Mouse (Mus musculus) ovary, postnatal 10 days (tissue): Measurements from ENCODE around the gene Pten.
"Not testable (repeated sequence)": the region's sequence is repeated elsewhere in the genome, so short reads cannot be mapped to it uniquely, and the experiment has no call there.

ENCODE experiments used
- DNase-seq: peaks from one replicate; pipeline ENCODE4 v3.0.0; 2022; ENCODE audit warnings: low spot score

The Pten gene

GRCm38 (mm10) chr19:32755104-32755791, 2.0 kb upstream of the Pten start:
- DNase-seq, result no peak

DNA sequence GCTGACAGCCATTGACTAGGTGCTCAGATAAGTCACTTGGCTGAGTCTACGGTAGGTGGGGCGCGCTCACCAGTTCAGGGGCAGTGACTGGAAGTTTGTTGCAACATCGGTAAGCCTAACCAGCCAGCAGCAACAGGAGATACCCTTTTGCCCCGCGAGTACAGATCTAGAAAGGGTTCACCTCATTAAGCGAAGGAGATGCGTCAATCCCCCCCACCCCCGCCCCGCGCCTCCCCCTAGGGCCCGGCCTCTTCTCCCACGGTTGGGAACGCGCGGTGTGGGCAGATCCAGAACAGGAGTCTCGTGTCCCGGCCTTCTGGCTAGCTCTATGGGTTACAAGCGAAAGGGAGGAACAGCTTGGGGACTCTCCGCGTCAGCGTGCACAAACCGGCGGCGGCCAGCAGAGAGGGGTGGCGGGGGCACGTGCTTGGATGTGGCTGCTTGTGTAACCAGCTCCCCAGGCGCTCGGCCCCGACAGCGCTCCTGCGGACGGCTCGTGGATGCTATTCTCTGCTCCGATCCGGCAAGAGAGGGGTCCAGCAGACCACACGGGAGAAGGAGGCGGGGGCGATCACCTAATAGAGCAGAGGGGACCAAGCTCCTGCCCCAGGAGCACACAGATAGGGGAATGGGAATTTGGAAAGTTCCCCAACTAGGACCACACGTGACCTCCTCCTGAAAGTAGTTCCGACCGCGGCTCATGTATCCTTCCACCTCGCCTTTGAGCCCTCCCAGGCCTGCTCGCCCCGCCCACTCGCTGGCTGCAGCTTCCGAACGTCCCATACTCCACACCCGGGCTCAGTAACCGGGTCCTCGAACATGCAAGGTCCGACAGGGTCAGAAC, 1.3 kb upstream of the Pten start:
- peak; percentile 83 for DNase-seq

- DNase-seq, result no peak
Measured at GRCm38 (mm10) chr19:32756636-32756899, 729 bp upstream of the Pten start.

GRCm38 (mm10) chr19:32757831-32758792, 815 bp downstream of the Pten start:
- DNase-seq, result peak; percentile 44

DNA sequence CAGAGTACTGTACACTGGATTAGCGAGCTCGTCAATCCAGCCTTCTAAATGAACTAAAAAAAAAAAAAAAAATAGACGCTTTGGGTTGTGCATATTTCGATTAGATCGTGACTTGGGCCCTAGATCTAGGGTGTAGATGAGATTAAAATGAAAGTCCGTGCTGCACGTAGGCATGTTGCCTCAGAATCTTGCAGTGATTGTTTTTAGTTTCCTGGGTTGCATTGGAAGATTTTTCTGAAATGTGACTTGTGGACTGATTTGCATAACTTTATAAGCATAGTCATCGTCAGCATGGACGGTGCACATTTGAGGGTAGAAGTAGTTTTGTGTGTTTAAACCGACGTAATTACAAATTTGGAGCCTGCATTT, 1.5 kb downstream of the Pten start:
- DNase-seq, result no peak

- DNase-seq, result no peak
Measured at GRCm38 (mm10) chr19:32759357-32760024, 2.2 kb downstream of the Pten start.

GRCm38 (mm10) chr19:32760499-32760898, 3.2 kb downstream of the Pten start:
- no peak for DNase-seq

DNA sequence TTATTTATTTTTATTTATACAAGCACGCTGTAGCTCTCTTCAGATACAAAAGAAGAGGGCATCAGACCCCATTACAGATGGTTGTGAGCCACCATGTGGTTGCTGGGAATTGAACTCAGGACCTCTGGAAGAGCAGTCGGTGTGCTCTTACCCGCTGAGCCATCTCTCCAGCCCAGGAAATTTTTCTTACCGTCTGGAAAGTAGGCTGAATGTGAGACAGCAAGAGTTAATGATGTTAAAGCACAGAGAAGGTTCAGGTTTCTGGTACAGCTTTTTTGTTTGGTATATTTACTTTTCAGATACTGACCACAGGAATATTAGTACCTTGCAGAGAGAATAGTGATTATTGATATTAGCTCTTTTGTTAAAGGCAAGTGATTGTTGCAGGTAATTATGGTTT, 3.9 kb downstream of the Pten start:
- no peak for DNase-seq

GRCm38 (mm10) chr19:32762493-32762892, 5.2 kb downstream of the Pten start:
- no peak for DNase-seq

DNA sequence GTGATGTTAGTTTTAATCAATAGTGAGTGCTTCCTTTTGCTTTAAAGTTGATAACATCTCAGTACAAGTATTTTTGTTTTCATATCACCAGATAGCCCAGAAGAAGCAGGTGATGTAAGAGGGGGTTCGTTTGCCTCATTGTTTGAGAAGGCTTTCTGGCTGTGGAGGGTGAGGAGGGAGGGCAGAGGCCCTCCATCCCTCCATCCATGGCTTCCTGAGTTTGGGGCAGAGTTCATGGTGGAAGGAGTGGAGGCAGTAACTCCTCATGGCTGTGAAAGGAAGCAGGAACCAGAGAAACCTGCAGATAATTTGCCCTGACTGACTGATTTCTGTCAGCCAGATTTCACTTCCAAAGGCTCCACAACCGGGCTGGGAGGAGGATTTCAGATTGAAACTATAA, 21.1 kb downstream of the Pten start:
- DNase-seq, result no peak

DNA sequence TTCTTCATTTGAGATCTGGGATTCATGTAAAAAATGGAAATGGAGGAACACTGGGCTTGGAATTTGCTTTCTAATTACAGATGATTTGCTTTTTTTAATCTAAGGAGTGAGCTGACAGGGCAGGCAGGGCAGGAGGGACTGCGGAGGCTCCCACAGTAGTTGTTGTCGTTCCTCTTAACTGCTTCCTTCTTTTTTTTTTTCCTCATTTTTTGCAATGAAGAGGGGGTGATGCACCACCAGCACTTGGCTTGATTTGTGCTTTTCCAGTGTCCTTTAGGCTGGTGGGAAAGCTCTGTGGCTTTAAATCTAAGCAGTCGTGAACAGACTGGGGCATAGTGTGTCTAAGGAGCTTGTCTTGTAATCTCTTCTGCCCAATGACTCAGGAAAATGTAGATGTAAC, 21.8 kb downstream of the Pten start:
- no peak for DNase-seq

- no peak for DNase-seq
Measured at GRCm38 (mm10) chr19:32781305-32782071, 24.2 kb downstream of the Pten start.

DNA sequence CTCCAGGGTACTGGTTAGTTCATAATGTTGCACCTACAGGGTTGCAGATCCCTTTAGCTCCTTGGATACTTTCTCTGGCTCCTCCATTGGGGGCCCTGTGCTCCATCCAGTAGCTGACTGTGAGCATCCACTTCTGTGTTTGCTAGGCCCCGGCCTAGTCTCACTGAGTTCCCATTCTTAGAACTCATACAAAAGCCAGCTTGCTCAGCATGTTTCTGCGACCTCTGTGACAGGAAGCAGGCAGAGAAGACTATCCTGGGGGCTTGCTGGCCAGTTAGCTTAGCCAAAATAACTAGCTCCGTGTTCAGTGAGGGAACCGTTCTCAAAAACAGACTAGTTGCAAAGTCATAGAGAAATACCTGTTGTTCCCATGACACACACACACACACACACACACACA, 30.1 kb downstream of the Pten start:
- DNase-seq, result not testable (repeated sequence)

DNA sequence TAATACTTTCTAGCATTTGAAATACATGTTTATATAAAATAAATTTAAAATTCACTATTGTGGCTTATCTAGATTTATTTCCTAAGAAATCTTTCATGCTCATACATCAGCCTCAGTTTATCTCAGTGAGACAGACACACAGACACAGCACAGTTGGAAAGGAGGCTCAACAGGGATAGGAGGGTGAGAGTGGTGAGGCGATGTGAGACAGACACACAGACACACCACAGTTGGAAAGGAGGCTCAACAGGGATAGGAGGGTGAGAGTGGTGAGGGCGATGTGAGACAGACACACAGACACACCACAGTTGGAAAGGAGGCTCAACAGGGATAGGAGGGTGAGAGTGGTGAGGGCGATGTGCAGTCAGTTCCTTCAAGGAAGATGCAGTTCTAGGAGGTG, 30.7 kb downstream of the Pten start:
- not testable (repeated sequence) for DNase-seq

DNA sequence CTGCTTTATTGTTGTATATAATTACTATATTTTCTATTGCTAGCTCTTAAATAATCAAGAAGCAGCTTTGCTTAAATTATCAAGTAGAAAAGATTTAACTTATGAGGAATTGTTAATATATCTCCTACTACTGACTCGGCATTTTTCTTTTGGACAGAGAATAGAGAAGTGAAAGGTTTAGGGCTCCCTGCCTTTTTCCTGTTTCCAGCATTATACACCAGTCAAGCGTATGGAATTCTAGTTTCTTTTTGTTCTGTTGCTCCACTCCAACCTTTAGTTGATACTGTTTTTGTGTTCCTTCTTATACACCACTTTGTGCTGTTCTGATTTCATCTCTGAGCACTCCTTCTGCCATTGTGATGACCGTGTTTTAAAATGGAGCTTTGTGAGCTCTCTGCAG, 32.2 kb downstream of the Pten start:
- DNase-seq, result no peak

- DNase-seq, result no peak
Measured at GRCm38 (mm10) chr19:32792610-32793009, 35.3 kb downstream of the Pten start.

GRCm38 (mm10) chr19:32793901-32794300, 36.6 kb downstream of the Pten start:
- DNase-seq, result no peak

GRCm38 (mm10) chr19:32800557-32800956, 43.3 kb downstream of the Pten start:
- no peak for DNase-seq

GRCm38 (mm10) chr19:32804703-32805102, 47.4 kb downstream of the Pten start:
- no peak for DNase-seq

DNA sequence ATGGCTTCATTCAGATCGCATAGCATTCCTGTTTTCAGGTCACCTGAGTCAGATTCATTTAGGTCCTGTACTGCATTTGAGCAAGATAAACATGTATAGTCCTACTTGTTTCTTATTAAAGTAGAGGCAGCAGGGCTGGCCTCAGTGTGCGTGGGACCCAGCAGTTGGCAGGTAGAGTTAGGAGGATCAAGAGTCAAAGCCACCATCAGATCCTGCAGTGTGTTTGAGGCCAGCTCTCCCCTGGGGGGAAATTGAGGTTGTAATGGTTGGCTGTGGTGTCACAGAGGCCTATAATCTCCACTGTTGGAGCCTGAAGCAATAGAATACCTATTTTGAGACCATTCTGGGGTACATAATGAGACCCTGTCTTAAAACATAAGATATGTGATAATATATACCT, 50.3 kb downstream of the Pten start:
- DNase-seq, result no peak

DNA sequence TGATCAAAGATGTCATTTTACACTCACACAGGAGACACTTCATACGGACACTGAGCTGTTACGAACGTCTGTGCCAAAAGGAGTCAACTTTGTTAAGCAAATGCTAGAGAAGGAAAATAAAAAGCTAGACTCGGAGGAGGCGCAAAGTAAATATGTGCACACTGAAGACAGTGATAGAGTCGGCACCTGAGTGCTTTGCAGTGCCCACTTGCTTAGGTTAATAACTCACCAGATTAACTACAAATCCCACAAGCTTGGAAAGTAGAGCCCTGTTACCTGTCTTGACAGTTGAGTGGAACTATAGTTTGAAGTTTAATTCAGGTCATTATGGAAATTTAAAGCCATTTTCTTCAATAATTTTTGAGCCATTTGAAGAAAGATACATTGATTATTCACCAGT, 51.4 kb downstream of the Pten start:
- DNase-seq, result no peak
